Comparison of ENCODE assay signal across 26 mouse cellular contexts in the genomic region with DNA sequence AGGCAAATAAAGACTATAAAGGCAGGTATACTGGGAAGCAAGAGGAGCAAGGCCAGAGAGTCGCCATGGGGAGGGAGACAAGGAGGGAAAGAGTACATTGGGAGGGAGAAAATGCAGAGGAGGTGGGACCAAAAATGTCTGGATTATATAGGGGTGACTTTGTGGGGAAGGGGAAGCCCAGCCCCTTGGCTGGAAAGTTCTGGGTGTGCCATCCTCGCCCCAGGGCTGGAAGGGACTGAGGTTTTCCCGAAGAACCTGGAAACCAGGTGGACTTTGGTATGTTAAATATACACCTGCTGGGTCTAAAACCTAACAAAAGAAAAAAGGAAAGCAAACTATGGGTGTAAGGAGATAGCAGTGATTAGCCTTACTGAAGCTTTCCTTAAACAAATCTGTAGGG.
"Had no signal": no experiment of that assay in that cellular context is flagged by ENCODE, and none has a peak within 500 bp of the region (broad histone marks: within the 10 kb centered on the region; RNA-seq: fewer than 3 reads in every experiment).

No protein-coding gene starts in this region.

- DNase-seq: gastrocnemius, postnatal 14 days; gastrocnemius, postnatal 36 days; heart, adult 11 months; heart, adult 2 months; heart, postnatal 14 days; heart, postnatal 36 days; kidney, adult 11 months; kidney, adult 2 months; kidney, adult 9 months; kidney, postnatal 25 days; layer of hippocampus, adult 9-11 months; layer of hippocampus, postnatal 36 days; liver; liver, embryonic 13.5 days had no signal

- H3K9ac ChIP-seq: heart, embryonic 13.5 days; heart, embryonic 15.5 days; hindbrain, embryonic 13.5 days; hindbrain, embryonic 15.5 days; kidney, embryonic 15.5 days; limb, embryonic 12.5 days; liver, embryonic 13.5 days had no signal

- H3K9me3 ChIP-seq: heart, embryonic 13.5 days; heart, embryonic 15.5 days; hindbrain, embryonic 13.5 days; hindbrain, embryonic 15.5 days; kidney, embryonic 15.5 days; limb, embryonic 10.5 days; limb, embryonic 12.5 days; liver, embryonic 13.5 days had no signal

- H3K27me3 ChIP-seq: heart, embryonic 13.5 days; heart, embryonic 15.5 days; hindbrain, embryonic 13.5 days; hindbrain, embryonic 15.5 days; kidney, embryonic 15.5 days; limb, embryonic 12.5 days; liver, embryonic 13.5 days had no signal

- H3K4me2 ChIP-seq: heart, embryonic 11.5 days; heart, embryonic 13.5 days; heart, embryonic 15.5 days; hindbrain, embryonic 13.5 days; hindbrain, embryonic 15.5 days; kidney, embryonic 15.5 days; limb, embryonic 12.5 days; liver, embryonic 11.5 days; liver, embryonic 13.5 days had no signal

- H3K4me3 ChIP-seq: heart, adult 2 months; heart, embryonic 13.5 days; heart, embryonic 15.5 days; hindbrain, embryonic 13.5 days; hindbrain, embryonic 15.5 days; kidney, embryonic 15.5 days; limb, embryonic 10.5 days; limb, embryonic 12.5 days; liver, embryonic 13.5 days had no signal

- H3K36me3 ChIP-seq: heart, embryonic 13.5 days; heart, embryonic 15.5 days; hindbrain, embryonic 13.5 days; hindbrain, embryonic 15.5 days; kidney, embryonic 15.5 days; limb, embryonic 10.5 days; limb, embryonic 12.5 days; liver, embryonic 13.5 days had no signal

- ATAC-seq: hindbrain, postnatal 0 days; intestine, embryonic 16.5 days had no signal

- H3K27ac ChIP-seq: heart, adult 2 months; heart, embryonic 13.5 days; heart, embryonic 15.5 days; hindbrain, embryonic 13.5 days; hindbrain, embryonic 15.5 days; hindbrain, postnatal 0 days; kidney, embryonic 15.5 days; kidney, postnatal 0 days; limb, embryonic 10.5 days; limb, embryonic 12.5 days; liver, embryonic 13.5 days had no signal
